Mouse (Mus musculus) embryonic fibroblast, embryonic 13.5 days (primary cell): Measurements from ENCODE around the gene Hoxc8.

Experiments
- CTCF ChIP-seq: IDR thresholded peaks from 2 replicates; pipeline ENCODE4 v1.5.1; 2011; ENCODE audit warnings: mild to moderate bottlenecking, control low read depth, low read length, moderate library complexity, borderline replicate concordance; ENCODE audit not compliant: insufficient read depth
- POLR2A ChIP-seq: IDR thresholded peaks from 2 replicates; pipeline ENCODE4 v1.6.1; 2011; ENCODE audit warnings: low read depth, mild to moderate bottlenecking, control low read depth, low read length, moderate library complexity

DNA sequence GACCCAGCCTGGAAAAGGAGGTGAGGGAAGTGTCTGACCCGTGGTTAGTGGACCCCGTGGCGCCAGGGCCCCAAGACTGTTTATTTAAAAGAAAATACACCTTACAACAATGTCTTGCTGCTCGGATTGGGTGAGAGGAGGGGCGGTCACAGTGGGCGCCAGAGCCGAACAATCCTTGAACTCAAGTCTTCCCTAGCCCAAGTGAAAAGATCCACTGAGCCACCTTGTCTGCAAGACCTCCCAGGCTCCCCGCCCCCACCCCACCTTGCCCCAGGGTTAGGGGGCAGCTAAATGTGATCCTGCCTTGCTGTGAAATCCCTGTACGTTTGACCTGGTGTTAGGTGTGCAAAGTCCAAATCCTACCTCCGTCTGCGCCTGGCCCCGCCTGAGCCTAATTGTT, 33.5 kb upstream of the Hoxc8 start:
- TF ChIP-seq POLR2A: no peak
- TF ChIP-seq CTCF: no peak
